Mouse (Mus musculus): Measurements from ENCODE around the gene Troap. TPM values are rescaled to one million over a fixed set of nuclear protein-coding genes. Genes with fewer than 3 reads are reported as not detected.
A peak's percentile ranks its signal among the peaks of the same experiment; 100 is the strongest.

Gene Troap
- total RNA-seq, 2 experiments from 2014 or later, result 0.38 to 0.40 TPM

DNA sequence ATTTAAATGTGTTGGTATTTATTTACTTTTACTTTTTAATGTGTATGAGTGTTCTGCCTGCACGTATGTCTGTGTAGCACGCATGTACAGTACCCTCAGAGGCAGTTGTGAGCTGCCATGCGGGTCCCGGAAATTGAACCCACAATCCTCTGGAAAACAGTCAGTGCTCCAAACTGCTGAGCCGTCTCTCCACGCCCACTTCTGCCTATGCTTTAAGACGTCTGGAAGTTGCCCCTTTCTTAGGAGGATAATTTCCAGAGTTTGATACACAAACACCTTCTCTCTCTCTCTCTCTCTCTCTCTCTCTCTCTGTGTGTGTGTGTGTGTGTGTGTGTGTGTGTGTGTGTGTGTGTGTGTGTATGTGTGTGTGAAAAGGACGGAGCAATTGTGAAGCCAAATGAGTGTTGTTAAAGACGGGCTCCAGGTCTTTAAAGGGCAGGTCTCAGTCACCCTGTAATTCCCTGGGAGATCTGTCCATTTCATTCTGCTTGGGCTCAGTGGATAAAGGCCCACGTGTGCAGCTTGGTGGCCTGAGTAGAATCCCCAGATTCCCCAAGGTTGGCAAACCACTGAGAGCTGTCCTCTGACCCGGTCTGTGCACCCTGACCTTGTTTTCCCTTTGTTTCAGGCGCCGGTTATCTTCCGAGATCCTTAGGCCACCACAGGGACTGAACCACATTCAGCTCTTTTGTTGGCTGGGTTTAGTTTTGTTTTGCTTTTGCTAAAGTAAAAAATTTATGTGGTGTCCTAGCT, 40.1 kb downstream of the Troap start:
- DNase-seq, result no peak

DNA sequence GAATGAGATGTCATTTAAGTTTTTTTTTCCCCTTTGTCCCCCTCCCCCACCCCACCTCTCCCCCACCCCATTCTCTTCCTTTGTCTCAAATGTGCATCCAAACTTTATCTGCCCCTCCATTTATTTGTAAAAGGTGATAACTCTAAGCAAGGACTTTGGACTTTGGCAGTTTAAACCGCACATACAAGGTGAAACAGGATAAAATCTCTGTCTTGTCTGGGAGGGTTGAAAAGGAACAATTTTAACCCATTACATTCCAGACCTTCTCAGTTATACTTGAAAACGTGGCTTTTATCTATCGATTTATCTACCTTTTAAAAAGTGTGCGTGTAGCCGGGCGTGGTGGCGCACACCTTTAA, 40.7 kb downstream of the Troap start:
- DNase-seq, result no peak

DNA sequence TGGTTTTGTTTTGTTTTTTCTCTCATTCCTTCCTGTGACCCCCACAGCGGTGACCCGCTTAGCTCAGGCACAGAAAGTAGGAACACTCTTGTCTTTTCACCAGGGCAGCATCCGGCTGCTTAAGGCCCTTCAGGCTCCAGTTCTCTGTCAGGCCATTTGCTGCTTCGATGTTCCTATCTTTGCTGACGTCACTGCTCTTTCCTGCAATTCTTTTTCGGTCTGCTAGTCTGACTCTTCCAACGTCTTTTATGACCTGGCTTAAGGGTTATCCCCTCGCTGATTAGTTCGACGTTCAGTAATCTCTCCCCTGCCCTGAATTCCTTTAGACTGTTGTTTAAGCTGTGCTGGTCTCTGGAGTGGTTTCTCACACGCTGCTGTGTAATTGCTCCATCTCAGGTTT, 42.2 kb downstream of the Troap start:
- DNase-seq, result no peak

DNA sequence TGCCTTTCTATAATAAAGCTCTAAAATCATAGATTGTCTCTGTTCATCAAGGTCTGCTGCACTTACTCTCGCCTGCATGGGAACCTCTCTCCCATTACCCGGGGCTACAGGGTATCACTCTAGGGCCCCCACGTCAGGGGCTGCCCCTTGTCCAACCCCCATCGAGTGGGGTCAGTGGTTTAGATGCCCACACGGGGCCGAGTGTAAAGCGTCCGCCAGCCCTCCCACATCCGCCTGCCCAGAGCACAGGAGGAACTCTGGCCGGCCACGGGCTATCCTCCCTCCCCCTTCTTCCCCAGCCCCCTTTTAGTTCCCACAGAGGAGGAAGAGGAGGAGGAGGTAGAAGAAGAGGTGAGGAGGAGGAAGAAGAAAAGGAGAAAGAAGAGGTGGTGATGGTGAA, 46.4 kb downstream of the Troap start:
- DNase-seq, result no peak

DNA sequence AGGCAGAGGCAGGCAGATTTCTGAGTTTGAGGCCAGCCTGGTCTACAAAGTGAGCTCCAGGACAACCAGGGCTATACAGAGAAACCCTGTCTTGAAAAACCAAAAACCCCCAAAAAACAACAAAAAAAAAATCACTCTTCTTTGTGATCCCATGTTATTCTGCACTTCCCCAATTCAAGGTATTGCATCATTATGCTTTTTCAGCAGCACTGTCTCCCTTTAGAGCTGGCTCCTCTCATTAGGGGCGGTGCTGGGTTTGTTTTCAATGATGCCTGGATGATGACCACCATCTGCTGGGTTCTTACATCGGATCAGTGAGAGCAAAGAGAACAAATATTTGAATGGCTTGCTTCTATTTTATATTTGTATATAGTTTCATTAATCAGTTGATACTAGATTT, 48.3 kb downstream of the Troap start:
- no peak for DNase-seq

DNA sequence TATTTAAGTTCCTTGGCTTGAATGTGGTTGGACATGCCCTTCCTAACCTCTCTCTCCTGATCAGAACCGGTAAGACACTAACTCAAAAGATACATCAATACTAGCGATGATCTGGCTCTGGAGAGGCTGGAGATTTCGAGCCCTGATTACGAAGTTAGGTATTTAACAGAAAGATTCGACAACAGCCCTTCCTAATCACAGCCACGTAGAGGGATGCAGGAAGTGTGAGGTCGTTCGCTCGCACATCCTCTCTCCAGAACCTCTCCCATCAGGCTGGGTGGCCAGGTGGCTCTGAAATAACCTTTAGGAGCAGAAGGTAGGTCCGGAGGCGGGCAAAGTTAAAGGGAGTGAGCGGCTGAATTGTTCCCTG, 51.3 kb downstream of the Troap start, which contains the start of gene Spats2:
Gene Spats2, plus strand, starts transcription at position 206 of the 370 bp plus-strand sequence.
- DNase-seq, result no peak

DNA sequence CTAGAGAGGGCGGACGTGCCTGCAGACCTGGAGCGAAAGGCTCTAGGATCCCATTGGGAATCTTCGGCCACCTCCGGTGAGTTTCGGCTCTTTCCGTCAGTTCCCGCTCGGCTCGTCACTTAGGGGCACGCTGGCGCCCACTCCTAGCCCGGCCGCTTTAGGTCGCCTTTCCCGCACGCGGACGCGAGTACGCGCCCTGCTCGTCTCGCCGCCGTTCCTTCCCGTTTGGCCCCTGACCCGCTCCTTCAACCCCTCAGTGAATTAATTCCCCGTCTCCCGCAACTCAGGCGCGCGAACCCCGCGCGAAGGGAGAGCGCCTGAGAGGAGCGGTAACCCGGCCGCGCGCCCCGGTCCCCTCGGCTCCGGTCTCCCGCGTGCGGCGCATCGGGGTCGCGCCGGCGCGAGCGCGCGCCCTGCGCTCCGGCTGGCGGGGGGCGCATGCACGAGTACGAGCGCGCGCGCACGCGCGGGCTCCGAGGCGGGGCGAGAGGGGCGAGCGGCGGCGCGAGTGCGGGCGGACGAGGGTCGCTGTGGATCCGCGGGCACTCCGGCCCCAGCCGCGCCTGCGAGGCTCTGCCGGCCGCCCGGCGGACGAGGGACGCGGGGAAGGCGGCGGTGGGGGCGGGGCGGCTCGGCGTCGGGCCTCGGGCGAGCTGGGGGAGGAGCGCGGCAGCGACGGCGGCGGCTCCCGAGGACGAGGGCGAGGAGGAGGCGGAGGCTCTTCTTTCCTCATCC, 51.9 kb downstream of the Troap start:
- peak; percentile 85 for DNase-seq

DNA sequence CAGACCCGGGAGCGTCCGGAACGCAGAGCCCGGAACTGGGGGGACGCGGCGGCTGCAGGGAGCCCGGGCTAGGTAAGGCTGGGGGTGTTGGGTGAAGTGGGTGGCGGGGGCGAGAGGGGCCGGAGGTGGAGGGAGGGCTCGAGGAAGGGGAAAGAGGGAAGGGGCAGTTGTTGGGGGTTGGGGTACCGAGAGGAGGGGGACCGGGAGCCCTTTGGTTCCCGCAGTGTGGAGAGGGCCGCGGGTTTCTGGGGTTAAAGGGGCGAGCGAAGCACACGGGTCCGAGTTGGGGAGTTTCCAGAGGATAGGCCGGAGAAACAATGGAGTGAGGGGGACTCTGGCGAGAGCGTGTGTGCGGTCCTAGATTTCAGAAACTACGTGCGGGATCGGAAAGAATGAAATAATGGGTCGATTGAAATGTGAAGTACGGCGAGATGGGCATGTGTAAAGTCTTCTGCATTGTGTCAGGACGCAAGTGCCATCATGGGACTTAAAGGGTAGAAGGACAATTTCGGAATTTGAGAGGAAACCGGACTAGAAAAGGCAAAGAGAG, 52.5 kb downstream of the Troap start:
- DNase-seq, result peak in 1 of 2 experiments; percentile 6

DNA sequence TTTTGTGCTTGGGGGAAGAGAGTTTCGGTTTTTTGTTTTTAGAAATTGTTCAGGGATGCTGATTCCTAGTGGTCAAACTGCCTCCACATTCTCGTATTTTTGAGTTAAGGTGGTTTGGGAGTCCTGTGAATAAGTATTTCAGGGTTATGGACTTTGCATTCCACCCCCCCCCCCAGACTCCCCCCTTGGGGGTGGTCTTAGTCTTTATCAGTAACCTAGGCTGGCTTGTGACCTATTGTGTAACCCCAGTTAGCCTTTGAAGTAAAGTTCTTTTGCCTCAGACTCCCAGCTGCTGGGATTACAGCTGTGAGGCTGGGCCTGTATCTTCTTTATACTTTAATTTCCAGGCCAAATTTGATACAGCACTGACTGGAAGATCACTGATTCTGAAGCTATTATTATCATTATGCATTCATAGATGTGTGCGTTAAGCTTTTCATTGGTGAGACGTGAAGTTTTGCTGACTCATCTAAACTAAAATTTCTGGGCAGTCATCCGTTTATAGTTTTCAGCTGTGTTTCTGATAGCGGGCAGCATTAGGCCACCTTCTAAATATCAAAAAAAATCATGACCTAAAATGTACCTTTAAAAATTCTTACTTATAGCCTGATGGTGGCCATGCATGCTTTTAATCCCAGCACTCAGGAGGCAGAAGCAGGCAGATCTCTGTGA, 53.6 kb downstream of the Troap start:
- no peak for DNase-seq

DNA sequence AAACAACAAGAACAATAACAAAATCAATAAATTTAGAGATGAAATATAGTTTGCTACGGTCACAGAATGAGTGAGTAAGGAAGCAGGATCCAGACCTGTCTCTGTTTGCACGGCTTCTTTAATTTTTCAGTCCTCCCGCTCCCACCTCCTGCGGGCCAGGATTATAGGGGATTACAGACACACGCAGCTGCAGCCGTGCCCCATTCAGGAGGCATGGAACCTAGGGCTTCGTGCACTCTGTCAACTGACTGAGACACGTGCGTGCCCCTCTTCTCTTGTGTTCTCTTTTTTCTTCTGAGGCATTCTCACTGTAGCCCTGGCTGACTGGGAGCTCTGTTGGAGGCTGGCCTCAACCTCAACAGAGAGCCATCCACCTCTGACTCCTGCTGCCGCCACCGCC, 55.1 kb downstream of the Troap start:
- no peak for DNase-seq

DNA sequence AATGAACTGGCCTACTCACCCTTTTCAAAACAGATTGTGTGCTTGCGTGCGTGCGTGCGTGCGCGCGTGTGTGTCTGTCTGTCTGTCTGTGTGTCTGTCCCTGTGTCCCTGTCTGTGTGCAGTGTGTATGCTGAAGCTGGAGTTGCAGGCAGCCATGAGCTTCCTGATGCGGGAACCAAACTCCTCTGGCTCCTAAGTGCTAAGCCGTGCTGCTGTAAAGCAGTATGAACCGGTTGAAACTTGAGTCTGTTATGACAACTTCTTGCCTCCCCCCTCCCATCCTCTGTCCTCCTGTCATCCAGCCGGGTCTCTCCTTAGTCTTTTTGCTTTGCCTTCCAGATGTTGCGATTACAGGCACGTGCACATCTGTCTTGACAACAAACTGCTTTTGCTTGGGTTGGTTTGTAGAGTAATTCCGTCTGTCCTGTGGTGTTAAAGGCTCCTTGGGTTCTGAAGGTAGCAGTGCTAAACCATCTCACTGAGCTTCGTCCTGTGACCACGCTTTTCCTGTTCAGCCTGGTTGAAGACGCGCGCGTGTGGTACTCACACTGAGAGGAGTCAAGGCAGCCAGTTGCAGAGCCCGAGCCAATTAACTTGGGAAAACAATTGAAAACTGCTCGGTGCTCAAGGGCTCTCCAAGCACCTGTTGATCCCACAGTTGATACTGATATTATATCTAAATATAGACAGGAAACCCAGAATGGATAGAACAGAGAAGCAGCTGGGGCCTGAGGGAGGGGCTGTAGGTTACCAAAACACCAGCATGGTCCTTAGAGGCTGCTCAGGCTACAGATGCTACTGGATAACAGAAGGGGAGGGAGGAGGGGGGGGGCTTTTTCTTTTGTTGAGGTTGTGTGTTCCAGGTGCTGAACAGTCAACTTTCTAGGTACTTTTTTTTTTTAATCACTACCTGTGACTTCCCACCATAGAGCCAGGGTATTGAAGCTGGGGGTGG, 55.9 kb downstream of the Troap start:
- no peak for DNase-seq

Small RNA genes lying within 50 kb of the gene (microRNA-seq; reads per million reads assigned to microRNA genes)
- gene Mir6960, result 0 to 0.21 reads per million in 2 experiments

Other genes starting within 250 kb of the Troap start
- gene Prkag1, start 243.1 kb upstream of the Troap start, total RNA-seq (2021), result 10 to 100 TPM; 49.0 to 52.5 TPM
- 100 to 1,000 TPM in 1 of 2 experiments, 10 to 100 TPM in 1; 81.4 to 101 TPM for gene Kmt2d, start 203.4 kb upstream of the Troap start, total RNA-seq (2021)
- 1 to 10 TPM; 6.8 to 7.0 TPM for gene Rhebl1, start 180.0 kb upstream of the Troap start, total RNA-seq (2021)
- gene Dhh, start 176.0 kb upstream of the Troap start, total RNA-seq (2021), result under 1 TPM; 0.12 to 0.15 TPM
- 10 to 100 TPM; 16.4 to 22.6 TPM for gene Lmbr1l, start 156.3 kb upstream of the Troap start, total RNA-seq (2021)
- 100 to 1,000 TPM; 469 to 520 TPM for gene Tuba1b, start 140.0 kb upstream of the Troap start, total RNA-seq (2021)
- not detected for gene Gm49450, start 121.0 kb upstream of the Troap start, total RNA-seq (2021)
- 100 to 1,000 TPM; 868 to 949 TPM for gene Tuba1a, start 120.9 kb upstream of the Troap start, total RNA-seq (2021)
- gene Tuba1c, start 44.7 kb upstream of the Troap start, total RNA-seq (2021), result 10 to 100 TPM; 56.8 to 66.3 TPM
- 1 to 10 TPM in 1 of 2 experiments, under 1 TPM in 1; 0.82 to 2.2 TPM for gene Prph, start 19.4 kb upstream of the Troap start, total RNA-seq (2021)
- gene C1ql4, start 13.2 kb downstream of the Troap start, total RNA-seq (2021), result under 1 TPM in 1 of 2 experiments, not detected in 1; 0.30 TPM
- gene Dnajc22, start 18.6 kb downstream of the Troap start, total RNA-seq (2021), result under 1 TPM in 1 of 2 experiments, not detected in 1; 0.30 TPM
- 10 to 100 TPM; 32.0 to 32.8 TPM for gene Spats2, start 51.3 kb downstream of the Troap start, total RNA-seq (2021)
- 10 to 100 TPM; 71.6 to 78.9 TPM for gene Kcnh3, start 150.3 kb downstream of the Troap start, total RNA-seq (2021)
- 10 to 100 TPM; 63.3 to 71.5 TPM for gene Mcrs1, start 177.4 kb downstream of the Troap start, total RNA-seq (2021)
- 10 to 100 TPM; 96.8 to 98.3 TPM for gene Prpf40b, start 220.5 kb downstream of the Troap start, total RNA-seq (2021)
- 1 to 10 TPM; 1.1 to 1.6 TPM for gene Fam186b, start 221.3 kb downstream of the Troap start, total RNA-seq (2021)

Measured in layer of hippocampus, postnatal 36 days (tissue).